Mouse (Mus musculus): ENCODE results near the gene Gm20388. TPM values are rescaled to one million over a fixed set of nuclear protein-coding genes. Genes with fewer than 3 reads are reported as not detected.
"Not testable (repeated sequence)": the region's sequence is repeated elsewhere in the genome, so short reads cannot be mapped to it uniquely, and the experiment has no call there.

Gene Gm20388
- polyA plus RNA-seq, 1 experiment from 2014 or later, result 47.1 TPM

GRCm38 (mm10) chr8:122567361-122568108, 2656.9 kb downstream of the Gm20388 start, which contains the start of gene Cdt1:
Cdt1 (plus strand) TSS chr8:122568015.
- under 1% methylated on average over 62 of the region's 62 CpGs for WGBS (ENCODE audit: missing documents)
- Histone ChIP-seq H3K27ac (peak within 1 kb of the TSS; percentile 98), H3K79me2 (ENCODE audit: inconsistent target) (peaks cover 56% of the 10 kb centered on the region), H3K4me3 (ENCODE audit: inconsistent target) (peak within 1 kb of the TSS; percentile 71), H3K36me3 (ENCODE audit: inconsistent target) (peaks cover 29% of the 10 kb centered on the region)

- Histone ChIP-seq H3K4me3 (ENCODE audit: inconsistent target) (peak overlapping the region; percentile 71), H3K27ac (peak overlapping the region; percentile 98), H3K36me3 (ENCODE audit: inconsistent target) (peaks cover 35% of the 10 kb centered on the region), H3K79me2 (ENCODE audit: inconsistent target) (peaks cover 57% of the 10 kb centered on the region)
- under 1% methylated on average over 28 of the region's 34 CpGs for WGBS (ENCODE audit: missing documents)
These were observed 2657.5 kb downstream of the Gm20388 start for GRCm38 (mm10) chr8:122568109-122568504.

- Histone ChIP-seq H3K27ac (peak overlapping the region; percentile 98), H3K36me3 (ENCODE audit: inconsistent target) (peaks cover 37% of the 10 kb centered on the region), H3K79me2 (ENCODE audit: inconsistent target) (peaks cover 57% of the 10 kb centered on the region), H3K4me3 (ENCODE audit: inconsistent target) (peak overlapping the region; percentile 71)
- 28% methylated on average over 10 of the region's 10 CpGs for WGBS (ENCODE audit: missing documents)
These were observed 2658.3 kb downstream of the Gm20388 start for GRCm38 (mm10) chr8:122568881-122569309.

GRCm38 (mm10) chr8:122569329-122569728, 2658.7 kb downstream of the Gm20388 start:
- peaks cover 57% of the 10 kb centered on the region for H3K79me2 ChIP-seq (ENCODE audit: inconsistent target)
- H3K36me3 ChIP-seq (ENCODE audit: inconsistent target), result peaks cover 37% of the 10 kb centered on the region
- 80% methylated on average over 9 of the region's 9 CpGs for WGBS (ENCODE audit: missing documents)
- H3K4me3 ChIP-seq (ENCODE audit: inconsistent target), result peak overlapping the region; percentile 71
- peak overlapping the region; percentile 98 for H3K27ac ChIP-seq

GRCm38 (mm10) chr8:122569996-122570395, 2659.4 kb downstream of the Gm20388 start:
- no peak overlapping the region for H3K27ac ChIP-seq
- H3K4me3 ChIP-seq (ENCODE audit: inconsistent target), result no peak overlapping the region
- peaks cover 37% of the 10 kb centered on the region for H3K36me3 ChIP-seq (ENCODE audit: inconsistent target)
- 98% methylated on average over 16 of the region's 16 CpGs for WGBS (ENCODE audit: missing documents)
- H3K79me2 ChIP-seq (ENCODE audit: inconsistent target), result peaks cover 63% of the 10 kb centered on the region

GRCm38 (mm10) chr8:122571153-122571552, 2660.5 kb downstream of the Gm20388 start:
- 96% methylated on average over 11 of the region's 11 CpGs for WGBS (ENCODE audit: missing documents)
- peaks cover 37% of the 10 kb centered on the region for H3K36me3 ChIP-seq (ENCODE audit: inconsistent target)
- no peak overlapping the region for H3K27ac ChIP-seq

GRCm38 (mm10) chr8:122571750-122572267, 2661.2 kb downstream of the Gm20388 start:
- Histone ChIP-seq H3K4me3 (ENCODE audit: inconsistent target) (no peak overlapping the region), H3K27ac (no peak overlapping the region), H3K36me3 (ENCODE audit: inconsistent target) (peaks cover 37% of the 10 kb centered on the region), H3K79me2 (ENCODE audit: inconsistent target) (peaks cover 64% of the 10 kb centered on the region)
- 96% methylated on average over 17 of the region's 17 CpGs for WGBS (ENCODE audit: missing documents)

More at GRCm38 (mm10) chr8:122571153-122571552, 2660.5 kb downstream of the Gm20388 start:
- no peak overlapping the region for H3K4me3 ChIP-seq (ENCODE audit: inconsistent target)
- H3K79me2 ChIP-seq (ENCODE audit: inconsistent target), result peaks cover 63% of the 10 kb centered on the region

GRCm38 (mm10) chr8:122572751-122573150, 2662.1 kb downstream of the Gm20388 start:
- peaks cover 37% of the 10 kb centered on the region for H3K36me3 ChIP-seq (ENCODE audit: inconsistent target)

GRCm38 (mm10) chr8:122573176-122573575, 2662.5 kb downstream of the Gm20388 start:
- not testable (repeated sequence) for H3K27ac ChIP-seq; H3K4me3 ChIP-seq (ENCODE audit: inconsistent target)
- H3K36me3 ChIP-seq (ENCODE audit: inconsistent target), result peaks cover 40% of the 10 kb centered on the region
- peaks cover 64% of the 10 kb centered on the region for H3K79me2 ChIP-seq (ENCODE audit: inconsistent target)
- WGBS (ENCODE audit: missing documents), result 69% methylated on average over 4 of the region's 4 CpGs

More at GRCm38 (mm10) chr8:122572751-122573150, 2662.1 kb downstream of the Gm20388 start:
- H3K27ac ChIP-seq, result no peak overlapping the region
- H3K79me2 ChIP-seq (ENCODE audit: inconsistent target), result peaks cover 64% of the 10 kb centered on the region
- H3K4me3 ChIP-seq (ENCODE audit: inconsistent target), result no peak overlapping the region
- 89% methylated on average over 3 of the region's 3 CpGs for WGBS (ENCODE audit: missing documents)

GRCm38 (mm10) chr8:122573577-122573976, 2662.9 kb downstream of the Gm20388 start:
- Histone ChIP-seq H3K79me2 (ENCODE audit: inconsistent target) (peaks cover 60% of the 10 kb centered on the region), H3K27ac (no peak overlapping the region), H3K36me3 (ENCODE audit: inconsistent target) (peaks cover 44% of the 10 kb centered on the region), H3K4me3 (ENCODE audit: inconsistent target) (no peak overlapping the region)
- WGBS (ENCODE audit: missing documents), result 73% methylated on average over 9 of the region's 9 CpGs

- Histone ChIP-seq H3K27ac (peak overlapping the region; percentile 78; the same call in 1 of the 2 replicates), H3K4me3 (ENCODE audit: inconsistent target) (no peak overlapping the region), H3K79me2 (ENCODE audit: inconsistent target) (peaks cover 53% of the 10 kb centered on the region), H3K36me3 (ENCODE audit: inconsistent target) (peaks cover 46% of the 10 kb centered on the region)
- 82% methylated on average over 3 of the region's 3 CpGs for WGBS (ENCODE audit: missing documents)
These were observed 2663.6 kb downstream of the Gm20388 start for GRCm38 (mm10) chr8:122574264-122574663.

GRCm38 (mm10) chr8:122574667-122575251, 2664.1 kb downstream of the Gm20388 start:
- peak overlapping the region; percentile 78 for H3K27ac ChIP-seq
- H3K4me3 ChIP-seq (ENCODE audit: inconsistent target), result peak overlapping the region; percentile 78; the same call in 1 of the 2 replicates
- WGBS (ENCODE audit: missing documents), result 79% methylated on average over 10 of the region's 10 CpGs
- peaks cover 43% of the 10 kb centered on the region for H3K36me3 ChIP-seq (ENCODE audit: inconsistent target)
- peaks cover 48% of the 10 kb centered on the region for H3K79me2 ChIP-seq (ENCODE audit: inconsistent target)

- H3K27ac ChIP-seq, result peak overlapping the region; percentile 78
- WGBS (ENCODE audit: missing documents), result 56% methylated on average over 8 of the region's 8 CpGs
- H3K4me3 ChIP-seq (ENCODE audit: inconsistent target), result peak overlapping the region; percentile 78
- H3K79me2 ChIP-seq (ENCODE audit: inconsistent target), result peaks cover 43% of the 10 kb centered on the region
- peaks cover 38% of the 10 kb centered on the region for H3K36me3 ChIP-seq (ENCODE audit: inconsistent target)
These were observed 2664.6 kb downstream of the Gm20388 start for GRCm38 (mm10) chr8:122575286-122575685.

- 10% methylated on average over 21 of the region's 21 CpGs for WGBS (ENCODE audit: missing documents)
- H3K27ac ChIP-seq, result peak overlapping the region; percentile 78
- H3K79me2 ChIP-seq (ENCODE audit: inconsistent target), result peaks cover 36% of the 10 kb centered on the region
- H3K36me3 ChIP-seq (ENCODE audit: inconsistent target), result peaks cover 31% of the 10 kb centered on the region
- peak overlapping the region; percentile 78 for H3K4me3 ChIP-seq (ENCODE audit: inconsistent target)
These were observed 2665.3 kb downstream of the Gm20388 start for GRCm38 (mm10) chr8:122575735-122576647.

Measured in macrophage (primary cell).